Mouse (Mus musculus): ENCODE measurements around the gene Snx32. TPM values are rescaled to one million over a fixed set of nuclear protein-coding genes. Genes with fewer than 3 reads are reported as not detected.

Gene Snx32
- polyA plus RNA-seq, 1 experiment from 2014 or later: 7.6 TPM

- no peaks in the 10 kb centered on the region for H3K36me3 ChIP-seq (ENCODE audit: insufficient read depth, low read length)
- 53% methylated on average over 7 of the region's 7 CpGs for WGBS
- no peaks in the 10 kb centered on the region for H3K4me1 ChIP-seq (replicated peaks; ENCODE audit: insufficient read depth, low read length)
- H3K9ac ChIP-seq (ENCODE audit: low read depth, low read length): 0 out of 2 replicates have a peak overlapping the region, but pooled peaks have one; percentile 23
- peak overlapping the region; percentile 48 for H3K4me2 ChIP-seq (ENCODE audit: low read length)
- H3K4me3 ChIP-seq (replicated peaks; ENCODE audit: low read depth, low read length): no peak overlapping the region
- ATAC-seq (replicated peaks; ENCODE audit: low FRiP score, low read depth): no peak
- H3K27me3 ChIP-seq (ENCODE audit: insufficient read depth, low read length): no peaks in the 10 kb centered on the region
- DNase-seq (ENCODE audit: low spot score): no peak
- H3K9me3 ChIP-seq (replicated peaks; ENCODE audit: low read length): no peaks in the 10 kb centered on the region
- TF ChIP-seq CTCF (IDR thresholded peaks at IDR 0.05; ENCODE audit: low read depth): no peak
- peak overlapping the region; percentile 83 for H3K27ac ChIP-seq
Observed at GRCm38 (mm10) chr19:5530138-5530524, 19.8 kb upstream of the Snx32 start.

DNA sequence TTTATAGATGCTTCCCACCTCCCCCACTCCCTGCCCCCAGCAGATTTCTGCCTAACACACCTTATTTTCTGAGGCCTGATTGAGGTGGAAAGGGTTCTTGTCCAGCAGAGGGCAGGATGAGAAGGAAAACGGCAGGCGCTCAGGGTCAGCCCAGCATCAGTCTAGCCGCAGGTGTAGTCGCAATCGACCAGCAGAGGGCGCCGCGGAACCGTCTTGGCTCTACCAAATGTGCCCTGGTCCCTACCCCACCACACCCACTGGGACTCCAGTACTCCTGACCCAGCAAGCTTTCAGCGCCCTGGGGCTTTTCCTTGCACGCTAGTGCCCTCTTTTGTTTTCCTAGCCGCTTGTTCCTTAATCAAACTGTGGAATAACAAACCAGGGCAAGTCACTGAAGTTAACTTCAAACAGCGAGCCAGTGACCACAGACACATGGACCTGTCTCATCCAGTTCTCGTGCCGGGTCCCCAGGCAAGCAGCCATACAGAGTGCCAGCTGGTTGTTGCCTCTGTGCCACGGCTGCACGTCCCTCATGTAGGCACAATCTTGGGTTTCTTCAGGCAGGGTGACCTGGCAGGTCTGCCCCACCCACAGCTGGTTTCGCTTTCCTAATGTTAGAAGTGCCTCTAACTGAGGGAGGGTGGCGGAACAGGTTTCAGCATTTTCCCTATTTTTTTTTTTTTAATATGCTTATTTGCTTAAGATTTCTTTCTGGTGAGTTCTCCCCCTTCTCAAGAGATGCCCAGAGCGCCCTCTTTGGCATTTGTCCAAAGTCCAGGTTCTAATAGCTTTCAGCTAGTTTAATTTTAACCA, 19.2 kb upstream of the Snx32 start:
- peak; percentile 100 for TF ChIP-seq CTCF (IDR thresholded peaks at IDR 0.05; ENCODE audit: low read depth)
- peak; percentile 97 for ATAC-seq (replicated peaks; ENCODE audit: low FRiP score, low read depth)
- Histone ChIP-seq H3K36me3 (ENCODE audit: insufficient read depth, low read length) (no peaks in the 10 kb centered on the region), H3K27ac (peak overlapping the region; percentile 83), H3K4me3 (replicated peaks; ENCODE audit: low read depth, low read length) (peak overlapping the region; percentile 1; the same call in 1 of the 2 replicates), H3K9me3 (replicated peaks; ENCODE audit: low read length) (no peaks in the 10 kb centered on the region), H3K4me2 (ENCODE audit: low read length) (peak overlapping the region; percentile 48), H3K27me3 (ENCODE audit: insufficient read depth, low read length) (no peaks in the 10 kb centered on the region), H3K4me1 (replicated peaks; ENCODE audit: insufficient read depth, low read length) (no peaks in the 10 kb centered on the region), H3K9ac (ENCODE audit: low read depth, low read length) (peak overlapping the region; percentile 23; the same call in 1 of the 2 replicates)
- WGBS: 10% methylated on average over 20 of the region's 20 CpGs
- peak; percentile 97 for DNase-seq (ENCODE audit: low spot score)

DNA sequence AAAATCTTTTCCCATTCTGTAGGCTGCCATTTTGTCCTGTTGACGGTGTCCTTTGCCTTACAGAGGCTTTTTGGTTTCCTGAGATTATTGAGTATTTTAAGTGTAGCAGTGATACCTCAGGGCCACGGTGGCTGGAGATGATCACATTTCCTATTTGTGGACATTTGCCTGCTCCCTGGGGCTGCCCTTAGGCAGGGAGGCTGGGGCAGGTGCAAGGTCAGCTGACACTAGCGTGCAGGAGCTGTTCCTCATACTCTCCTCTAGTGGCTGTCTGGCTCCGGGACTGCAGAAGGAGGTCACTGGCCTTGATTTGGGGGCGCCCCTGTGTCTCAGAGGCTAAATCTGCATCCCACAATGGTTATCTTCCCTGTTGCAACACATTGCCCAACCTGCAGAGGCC, 14.9 kb upstream of the Snx32 start:
- WGBS: 59% methylated on average over 5 of the region's 5 CpGs
- no peak for DNase-seq (ENCODE audit: low spot score)
- H3K27me3 ChIP-seq (ENCODE audit: insufficient read depth, low read length): no peaks in the 10 kb centered on the region
- no peak overlapping the region for H3K9ac ChIP-seq (ENCODE audit: low read depth, low read length)
- no peak overlapping the region for H3K4me2 ChIP-seq (ENCODE audit: low read length)
- H3K4me1 ChIP-seq (replicated peaks; ENCODE audit: insufficient read depth, low read length): no peaks in the 10 kb centered on the region
- H3K27ac ChIP-seq: no peak overlapping the region
- no peaks in the 10 kb centered on the region for H3K36me3 ChIP-seq (ENCODE audit: insufficient read depth, low read length)
- no peak for ATAC-seq (replicated peaks; ENCODE audit: low FRiP score, low read depth)
- no peaks in the 10 kb centered on the region for H3K9me3 ChIP-seq (replicated peaks; ENCODE audit: low read length)
- no peak for TF ChIP-seq CTCF (IDR thresholded peaks at IDR 0.05; ENCODE audit: low read depth)
- no peak overlapping the region for H3K4me3 ChIP-seq (replicated peaks; ENCODE audit: low read depth, low read length)

GRCm38 (mm10) chr19:5518721-5519120, 8.4 kb upstream of the Snx32 start:
- H3K9me3 ChIP-seq (replicated peaks; ENCODE audit: low read length): no peaks in the 10 kb centered on the region
- H3K27me3 ChIP-seq (ENCODE audit: insufficient read depth, low read length): no peaks in the 10 kb centered on the region
- H3K27ac ChIP-seq: no peak overlapping the region
- ATAC-seq (replicated peaks; ENCODE audit: low FRiP score, low read depth): no peak; the same call in 1 of the 2 replicates
- DNase-seq (ENCODE audit: low spot score): no peak
- H3K4me3 ChIP-seq (replicated peaks; ENCODE audit: low read depth, low read length): no peak overlapping the region
- H3K36me3 ChIP-seq (ENCODE audit: insufficient read depth, low read length): no peaks in the 10 kb centered on the region
- H3K4me1 ChIP-seq (replicated peaks; ENCODE audit: insufficient read depth, low read length): no peaks in the 10 kb centered on the region
- no peak overlapping the region for H3K9ac ChIP-seq (ENCODE audit: low read depth, low read length)
- 92% methylated on average over 3 of the region's 3 CpGs for WGBS
- H3K4me2 ChIP-seq (ENCODE audit: low read length): no peak overlapping the region
- TF ChIP-seq CTCF (IDR thresholded peaks at IDR 0.05; ENCODE audit: low read depth): no peak

DNA sequence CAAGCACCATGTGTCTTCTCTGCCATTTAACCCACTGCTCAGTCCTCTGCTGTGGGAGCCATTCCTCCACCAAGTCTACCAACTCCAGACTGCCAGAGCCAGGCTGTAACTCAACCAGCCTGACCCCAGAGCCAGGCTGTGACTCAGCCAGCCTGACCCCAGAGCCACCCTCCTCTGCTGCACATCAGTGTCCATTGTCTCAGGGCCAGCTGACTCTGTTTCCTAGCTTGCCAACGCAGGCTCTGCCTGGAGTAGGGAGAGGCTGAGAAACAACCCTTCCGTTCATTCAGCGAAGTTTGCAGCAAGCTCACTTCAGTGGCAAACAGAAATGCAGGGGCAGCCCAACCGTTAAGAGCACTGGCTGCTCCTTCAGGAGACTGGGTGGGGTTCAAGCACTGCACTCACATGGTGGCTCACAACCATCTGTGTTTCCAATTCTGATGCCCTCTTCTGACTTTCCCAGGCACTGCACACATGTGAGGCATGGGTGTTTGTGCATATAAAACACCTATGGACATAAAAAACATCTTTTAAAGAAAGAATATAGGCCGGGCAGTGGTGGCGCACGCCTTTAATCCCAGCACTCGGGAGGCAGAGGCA, 6.7 kb upstream of the Snx32 start:
- TF ChIP-seq CTCF (IDR thresholded peaks at IDR 0.05; ENCODE audit: low read depth): peak; percentile 8; the same call in 1 of the 2 replicates
- DNase-seq (ENCODE audit: low spot score): peak; percentile 19
- no peak for ATAC-seq (replicated peaks; ENCODE audit: low FRiP score, low read depth)

GRCm38 (mm10) chr19:5515840-5516777, 5.8 kb upstream of the Snx32 start:
- Histone ChIP-seq H3K27ac (no peak overlapping the region), H3K9me3 (replicated peaks; ENCODE audit: low read length) (no peaks in the 10 kb centered on the region), H3K9ac (ENCODE audit: low read depth, low read length) (no peak overlapping the region), H3K4me2 (ENCODE audit: low read length) (no peak overlapping the region), H3K27me3 (ENCODE audit: insufficient read depth, low read length) (no peaks in the 10 kb centered on the region), H3K4me3 (replicated peaks; ENCODE audit: low read depth, low read length) (no peak overlapping the region), H3K4me1 (replicated peaks; ENCODE audit: insufficient read depth, low read length) (peaks cover 4% of the 10 kb centered on the region; the same call in 1 of the 2 replicates), H3K36me3 (ENCODE audit: insufficient read depth, low read length) (no peaks in the 10 kb centered on the region)
- TF ChIP-seq CTCF (IDR thresholded peaks at IDR 0.05; ENCODE audit: low read depth): peak; percentile 34; the same call in 1 of the 2 replicates
- no peak for DNase-seq (ENCODE audit: low spot score)
- 84% methylated on average over 7 of the region's 7 CpGs for WGBS
- no peak for ATAC-seq (replicated peaks; ENCODE audit: low FRiP score, low read depth)

More for the DNA sequence above, 6.7 kb upstream of the Snx32 start:
- 79% methylated on average over 8 of the region's 8 CpGs for WGBS
- no peaks in the 10 kb centered on the region for H3K9me3 ChIP-seq (replicated peaks; ENCODE audit: low read length)
- no peaks in the 10 kb centered on the region; the same call in 1 of the 2 replicates for H3K4me1 ChIP-seq (replicated peaks; ENCODE audit: insufficient read depth, low read length)
- H3K27ac ChIP-seq: no peak overlapping the region
- no peak overlapping the region for H3K4me3 ChIP-seq (replicated peaks; ENCODE audit: low read depth, low read length)
- no peaks in the 10 kb centered on the region for H3K36me3 ChIP-seq (ENCODE audit: insufficient read depth, low read length)
- no peaks in the 10 kb centered on the region for H3K27me3 ChIP-seq (ENCODE audit: insufficient read depth, low read length)
- H3K9ac ChIP-seq (ENCODE audit: low read depth, low read length): no peak overlapping the region
- H3K4me2 ChIP-seq (ENCODE audit: low read length): no peak overlapping the region
